10 mouse cellular contexts compared by ENCODE assay signal in genomic region chr6:142962476-142962875, GRCm38 (mm10). TPM values are rescaled to one million over a fixed set of nuclear protein-coding genes. Genes with fewer than 3 reads are reported as not detected.
DNase-seq lines count a peak whose midpoint lies in the region; ATAC-seq and TF ChIP-seq lines count a peak whose summit lies in the region.
"Had no signal": no experiment of that assay in that cellular context is flagged by ENCODE, and none has a peak within 500 bp of the region (broad histone marks: within the 10 kb centered on the region; RNA-seq: fewer than 3 reads in every experiment).

No protein-coding gene starts in this region.

- H3K4me1 ChIP-seq in intestine, embryonic 15.5 days (replicated peaks) = peaks cover 6% of the 10 kb centered on the region; the same call in 1 of the 2 replicates
- H3K4me1 ChIP-seq in intestine, postnatal 0 days (replicated peaks; ENCODE audit: control insufficient read depth, insufficient read depth, low read length) = no peaks in the 10 kb centered on the region
- peaks cover 27% of the 10 kb centered on the region for H3K4me1 ChIP-seq in forebrain, embryonic 12.5 days
- peaks cover 40% of the 10 kb centered on the region for H3K4me1 ChIP-seq in midbrain, embryonic 15.5 days

- peak; percentile 84 for DNase-seq in R1 (ENCODE audit: low read depth, low spot score)
- no peak for DNase-seq in adrenal gland, adult 2 months
- no peak for DNase-seq in adrenal gland, postnatal 4 days (ENCODE audit: low spot score in 2 of 2)

- no peaks in the 10 kb centered on the region for H3K36me3 ChIP-seq in intestine, embryonic 15.5 days
- H3K36me3 ChIP-seq in intestine, postnatal 0 days (ENCODE audit: control insufficient read depth, insufficient read depth) = no peaks in the 10 kb centered on the region
- 0 out of 2 replicates have a peak, but pooled peaks cover 6% of the 10 kb centered on the region for H3K36me3 ChIP-seq in forebrain, embryonic 12.5 days (replicated peaks)
- H3K36me3 ChIP-seq in midbrain, embryonic 15.5 days (replicated peaks) = no peaks in the 10 kb centered on the region

- H3K4me3 ChIP-seq in intestine, embryonic 15.5 days (replicated peaks) = no peak overlapping the region
- no peak overlapping the region for H3K4me3 ChIP-seq in intestine, postnatal 0 days (ENCODE audit: low read depth, low read length)
- peak overlapping the region; percentile 69 for H3K4me3 ChIP-seq in forebrain, embryonic 12.5 days (replicated peaks)
- H3K4me3 ChIP-seq in midbrain, embryonic 15.5 days = peak overlapping the region; percentile 86

- H3K9ac ChIP-seq in intestine, embryonic 15.5 days = no peak overlapping the region
- H3K9ac ChIP-seq in intestine, postnatal 0 days (ENCODE audit: low read depth, low read length) = no peak overlapping the region
- no peak overlapping the region for H3K9ac ChIP-seq in forebrain, embryonic 12.5 days
- H3K9ac ChIP-seq in midbrain, embryonic 15.5 days = no peak overlapping the region

- no peak for ATAC-seq in intestine, embryonic 15.5 days
- no peak for ATAC-seq in intestine, postnatal 0 days
- no peak for ATAC-seq in forebrain, embryonic 12.5 days (ENCODE audit: low FRiP score)
- no peak for ATAC-seq in midbrain, embryonic 15.5 days (replicated peaks)
- no peak for ATAC-seq in monocyte, adult 5-6 weeks (replicated peaks; ENCODE audit: insufficient number of reproducible peaks, low FRiP score, low TSS enrichment, poor library complexity, severe bottlenecking)
- ATAC-seq: lung, postnatal 0 days; Patski had no signal

- H3K27ac ChIP-seq in intestine, embryonic 15.5 days = no peak overlapping the region
- no peak overlapping the region for H3K27ac ChIP-seq in intestine, postnatal 0 days (ENCODE audit: low read depth, low read length)
- H3K27ac ChIP-seq in forebrain, embryonic 12.5 days = no peak overlapping the region
- H3K27ac ChIP-seq in midbrain, embryonic 15.5 days = no peak overlapping the region

- no peak for TF ChIP-seq CTCF in intestine, postnatal 0 days (IDR thresholded peaks at IDR 0.05; ENCODE audit: low read depth)

- 57% methylated on average over 10 of the region's 10 CpGs for WGBS in intestine, embryonic 15.5 days
- 76% methylated on average over 10 of the region's 10 CpGs for WGBS in intestine, postnatal 0 days
- WGBS in forebrain, embryonic 12.5 days = 80% methylated on average over 10 of the region's 10 CpGs
- WGBS in midbrain, embryonic 15.5 days = 69% methylated on average over 10 of the region's 10 CpGs

- peaks cover 13% of the 10 kb centered on the region for H3K27me3 ChIP-seq in intestine, embryonic 15.5 days (replicated peaks)
- H3K27me3 ChIP-seq in intestine, postnatal 0 days (replicated peaks; ENCODE audit: control insufficient read depth, insufficient read depth, low read length) = peaks cover 23% of the 10 kb centered on the region
- 0 out of 2 replicates have a peak, but pooled peaks cover 7% of the 10 kb centered on the region for H3K27me3 ChIP-seq in forebrain, embryonic 12.5 days
- no peaks in the 10 kb centered on the region for H3K27me3 ChIP-seq in midbrain, embryonic 15.5 days (replicated peaks)

- H3K4me2 ChIP-seq in intestine, embryonic 15.5 days (replicated peaks) = peak overlapping the region; percentile 12; the same call in 1 of the 2 replicates
- H3K4me2 ChIP-seq in intestine, postnatal 0 days (replicated peaks; ENCODE audit: low read depth) = no peak overlapping the region
- peak overlapping the region; percentile 93 for H3K4me2 ChIP-seq in forebrain, embryonic 12.5 days
- peak overlapping the region; percentile 65 for H3K4me2 ChIP-seq in midbrain, embryonic 15.5 days

- H3K9me3 ChIP-seq in intestine, embryonic 15.5 days = no peaks in the 10 kb centered on the region
- no peaks in the 10 kb centered on the region for H3K9me3 ChIP-seq in intestine, postnatal 0 days (ENCODE audit: control insufficient read depth)
- no peaks in the 10 kb centered on the region for H3K9me3 ChIP-seq in forebrain, embryonic 12.5 days
- no peaks in the 10 kb centered on the region for H3K9me3 ChIP-seq in midbrain, embryonic 15.5 days

RNA-seq across cellular contexts. Expression of gene St8sia1, which starts 1.8 kb away (rescaled TPM):
- 1.3 and 1.6 TPM in 2 replicates for polyA plus RNA-seq in intestine, embryonic 15.5 days (2015; fragmentation: Nextera tagmentation; extraction: Ambion mirVana)
- polyA plus RNA-seq in intestine, postnatal 0 days (2015; fragmentation: Nextera tagmentation; extraction: Ambion mirVana) = 0.17 and 0.34 TPM in 2 replicates
- polyA plus RNA-seq in forebrain, embryonic 12.5 days (2016; fragmentation: Nextera tagmentation; extraction: Ambion mirVana) = 6.3 and 6.4 TPM in 2 replicates
- 8.8 and 9.2 TPM in 2 replicates for polyA plus RNA-seq in midbrain, embryonic 15.5 days (2015; fragmentation: Nextera tagmentation; extraction: Ambion mirVana)
- 1 to 10 TPM in 1 of 2 experiments, under 1 TPM in 1; 0.43 to 1.8 TPM for total RNA-seq in adrenal gland, adult 2 months (2021)
- 0.13 and 0.25 TPM in 2 replicates for polyA plus RNA-seq in adrenal gland, adult 2 months (2012; rRNA removed)
- 1 to 10 TPM; 4.3 to 5.3 TPM for total RNA-seq in adrenal gland, postnatal 4 days (2021)
- 0.49 to 0.96 TPM in 2 of 3 replicates, not detected in the other for total RNA-seq in monocyte, adult 5-6 weeks (2017)

Comparison
In these comparisons a context has a peak if more than half of its experiments do, and no peak if none do; other contexts are left out.
1. H3K4me3 ChIP-seq: peak in forebrain, embryonic 12.5 days (single experiment) and midbrain, embryonic 15.5 days (single experiment); none in intestine, embryonic 15.5 days (single experiment) and intestine, postnatal 0 days (single experiment).